Comparison of ENCODE assay signal across 8 mouse cellular contexts in the genomic region with DNA sequence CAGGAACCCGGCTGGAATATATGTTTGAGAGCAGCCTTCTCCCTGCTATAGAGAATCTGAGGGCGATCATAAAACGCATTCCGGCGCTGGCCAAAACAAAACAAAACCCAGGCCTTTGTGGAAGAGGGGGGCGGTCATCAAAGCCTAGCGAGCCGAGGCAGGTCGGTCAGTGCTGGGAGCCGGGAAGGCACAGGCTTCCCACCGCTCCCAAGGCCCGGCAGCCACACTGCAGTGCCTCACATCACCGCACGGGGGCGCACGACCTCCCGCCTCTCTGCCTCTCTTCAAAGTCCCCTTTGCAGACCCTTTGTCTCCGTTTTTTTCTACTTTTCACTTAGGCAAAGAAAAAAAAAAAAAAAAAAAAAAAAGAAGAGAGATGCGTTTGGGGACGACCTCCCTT. TPM values are rescaled to one million over a fixed set of nuclear protein-coding genes. Genes with fewer than 3 reads are reported as not detected.
DNase-seq lines count a peak whose midpoint lies in the region; ATAC-seq and TF ChIP-seq lines count a peak whose summit lies in the region.

No protein-coding gene starts in this region.

- H3K9ac ChIP-seq in heart, embryonic 14.5 days (ENCODE audit: low read length) = peak overlapping the region; percentile 18; the same call in 1 of the 2 replicates

- no peaks in the 10 kb centered on the region for H3K36me3 ChIP-seq in heart, embryonic 14.5 days (ENCODE audit: control insufficient read depth, insufficient read depth, low read length)

- H3K4me2 ChIP-seq in heart, embryonic 14.5 days (ENCODE audit: low read length) = peak overlapping the region; percentile 47

- H3K4me3 ChIP-seq in heart, embryonic 14.5 days (ENCODE audit: control insufficient read depth in 1 of 2, insufficient read depth in 1 of 2, low read depth in 1 of 2, low read length in 2 of 2) = 0 out of 4 replicates have a peak overlapping the region, but pooled peaks of 1 of the 2 experiments have one; percentile 9
- no peak overlapping the region for H3K4me3 ChIP-seq in lung, adult 2 months (replicated peaks; ENCODE audit: extremely low read depth, low read depth, low read length)

- no peaks in the 10 kb centered on the region; a peak in 1 of 4 replicates for H3K4me1 ChIP-seq in heart, embryonic 14.5 days (ENCODE audit: control insufficient read depth in 2 of 2, insufficient read depth in 2 of 2, low read length in 2 of 2)
- H3K4me1 ChIP-seq in lung, adult 2 months (ENCODE audit: control insufficient read depth, insufficient read depth, low read length) = no peaks in the 10 kb centered on the region

- no peak for ATAC-seq in heart, embryonic 14.5 days (ENCODE audit: insufficient number of reproducible peaks, insufficient read depth, low FRiP score, low read depth)

- peak; percentile 62 for TF ChIP-seq CTCF in lung, adult 2 months (IDR thresholded peaks at IDR 0.05; ENCODE audit: insufficient read depth, low read length)

- H3K27me3 ChIP-seq in heart, embryonic 14.5 days (ENCODE audit: control insufficient read depth, insufficient read depth, low read length) = peaks cover 5% of the 10 kb centered on the region; the same call in 1 of the 2 replicates

- no peak overlapping the region for H3K27ac ChIP-seq in heart, embryonic 14.5 days (replicated peaks in 1 of 2; ENCODE audit: control insufficient read depth in 1 of 2, insufficient read depth in 1 of 2, low read depth in 2 of 2, low read length in 2 of 2)

- H3K9me3 ChIP-seq in heart, embryonic 14.5 days (ENCODE audit: control insufficient read depth, low read length) = no peaks in the 10 kb centered on the region

- DNase-seq in urinary bladder, adult 18-20 months (ENCODE audit: low spot score in 2 of 2) = peak; percentile 56 to 60
- DNase-seq in urinary bladder, postnatal 10 days (ENCODE audit: low spot score) = no peak
- peak; percentile 90 for DNase-seq in embryo, embryonic 9.5 days (ENCODE audit: extremely low spot score)
- peak; percentile 83 for DNase-seq in kidney, postnatal 10 days
- peak; percentile 52 for DNase-seq in lung, adult 2 months
- peak; percentile 78 for DNase-seq in ovary, postnatal 14 days (ENCODE audit: low spot score)
- DNase-seq in urinary bladder, adult 2 months (ENCODE audit: low spot score) = peak; percentile 57

- WGBS in heart, embryonic 14.5 days = 3% methylated on average over 20 of the region's 20 CpGs
- 8% methylated on average over 20 of the region's 20 CpGs for WGBS in lung, adult 2 months

- TF ChIP-seq POLR2A in lung, adult 2 months (IDR thresholded peaks at IDR 0.05; ENCODE audit: borderline replicate concordance, extremely low read depth, low read depth, low read length) = no peak

RNA-seq across cellular contexts. Expression of a gene that starts 23.8 kb away (rescaled TPM):
- polyA plus RNA-seq in heart, embryonic 14.5 days (2014; fragmentation: Nextera tagmentation; extraction: Ambion mirVana) = 0.09 TPM in 1 of 2 replicates, not detected in the other
- polyA plus RNA-seq in lung, adult 2 months (2012; rRNA removed) = 6.1 and 25.1 TPM in 2 replicates
- 59.6 and 62.9 TPM in 2 replicates for polyA plus RNA-seq in urinary bladder, adult 2 months (2012; rRNA removed)

RNA-seq across cellular contexts. Expression of a gene that starts 47.2 kb away (rescaled TPM):
- polyA plus RNA-seq in heart, embryonic 14.5 days (2014; fragmentation: Nextera tagmentation; extraction: Ambion mirVana) = 39.6 and 41.2 TPM in 2 replicates
- polyA plus RNA-seq in lung, adult 2 months (2012; rRNA removed) = 9.2 and 10.1 TPM in 2 replicates
- 53.7 and 67.1 TPM in 2 replicates for polyA plus RNA-seq in urinary bladder, adult 2 months (2012; rRNA removed)
